Mouse (Mus musculus) cerebral cortex, adult 2 months (tissue): ENCODE data around the gene Aurkaip1.

Experiments
- WGBS: fragments of 180-500 bp; shearing (Covaris S2); methylation state at CpG from one replicate; pipeline ENCODE4 v1.1.7; 2018; 5-methylcytosine and 5-hydroxymethylcytosine counted together

Aurkaip1 gene

GRCm38 (mm10) chr4:155851951-155852411 lies 20.9 kb downstream of the Aurkaip1 start:
- WGBS: 55% methylated on average over 2 of the region's 2 CpGs

- 88% methylated on average over 9 of the region's 9 CpGs for WGBS
These were observed 22.3 kb downstream of the Aurkaip1 start for GRCm38 (mm10) chr4:155853421-155853820.

- 92% methylated on average over 12 of the region's 12 CpGs for WGBS
These were observed 23.9 kb downstream of the Aurkaip1 start for GRCm38 (mm10) chr4:155854991-155855390.

DNA sequence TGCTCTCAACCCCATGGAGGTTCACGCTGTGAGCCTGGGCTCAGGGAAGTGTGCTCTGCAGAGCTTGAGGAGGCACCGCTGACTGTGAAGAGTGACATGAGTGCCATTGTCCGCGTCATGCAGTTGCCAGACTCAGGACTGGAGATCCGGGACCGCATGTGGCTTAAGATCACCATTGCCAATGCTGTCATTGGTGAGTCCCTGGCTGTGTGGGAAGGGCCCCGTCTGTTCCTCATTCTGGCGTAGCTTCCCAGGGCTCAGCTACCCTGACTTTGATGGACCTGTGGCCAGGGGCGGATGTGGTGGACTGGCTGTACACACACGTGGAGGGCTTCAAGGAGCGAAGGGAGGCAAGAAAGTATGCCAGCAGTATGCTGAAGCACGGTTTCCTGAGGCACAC lies 25.0 kb downstream of the Aurkaip1 start:
- 81% methylated on average over 12 of the region's 12 CpGs for WGBS

GRCm38 (mm10) chr4:155856881-155857280 lies 25.8 kb downstream of the Aurkaip1 start:
- 56% methylated on average over 3 of the region's 3 CpGs for WGBS

DNA sequence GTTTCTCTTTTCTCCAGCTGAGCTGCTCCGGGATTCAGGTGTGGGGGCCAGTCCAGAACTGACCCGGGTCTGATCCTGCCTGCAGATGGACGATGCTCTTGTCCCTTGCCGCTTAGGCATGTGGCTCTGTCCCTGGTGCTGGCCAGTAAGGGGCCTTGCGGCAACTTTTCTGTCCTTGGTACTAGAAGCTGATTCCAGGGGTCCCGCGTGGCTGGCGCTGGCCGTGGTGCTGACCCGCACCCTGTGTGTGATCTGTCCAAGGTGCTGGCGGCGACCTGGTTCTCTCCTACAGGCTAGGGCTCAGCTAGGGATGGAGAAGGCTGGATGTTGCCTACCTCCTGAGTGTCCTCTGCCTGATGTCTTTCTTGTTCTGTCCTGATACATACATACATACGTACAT lies 28.2 kb downstream of the Aurkaip1 start:
- WGBS: 38% methylated on average over 13 of the region's 13 CpGs

- 86% methylated on average over 7 of the region's 7 CpGs for WGBS
These were observed 30.7 kb downstream of the Aurkaip1 start for GRCm38 (mm10) chr4:155861787-155862186.

DNA sequence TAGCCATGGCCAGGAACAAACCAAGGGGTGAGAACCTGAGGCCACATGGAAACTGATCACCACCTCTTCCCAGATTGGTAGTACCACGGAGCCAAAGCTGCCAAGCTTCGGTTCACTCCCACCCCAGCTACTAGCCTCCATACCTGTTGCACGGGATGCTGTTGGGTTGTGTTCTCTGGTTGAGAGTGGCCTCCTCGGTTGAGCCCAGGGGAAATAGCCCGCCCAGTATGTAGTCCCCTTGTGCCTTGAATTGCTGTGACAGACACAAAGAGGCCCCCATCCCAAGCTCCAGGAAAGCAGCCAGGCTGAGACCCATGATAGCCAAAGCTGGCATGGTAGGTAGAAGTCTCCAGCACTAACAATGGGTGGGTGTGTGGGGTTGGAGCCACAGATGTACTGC lies 31.9 kb downstream of the Aurkaip1 start, which contains the start of gene Tas1r3:
Gene Tas1r3 (minus strand): TSS at position 362 of the 400 bp plus-strand sequence.
- WGBS: 71% methylated on average over 5 of the region's 5 CpGs

- WGBS: 6% methylated on average over 22 of the region's 22 CpGs
These were observed 37.7 kb downstream of the Aurkaip1 start for GRCm38 (mm10) chr4:155868614-155869298.

GRCm38 (mm10) chr4:155869317-155870033 lies 38.4 kb downstream of the Aurkaip1 start, which contains the start of the genes Cptp and Ints11:
Cptp (minus strand) TSS chr4:155869440.
Ints11 (plus strand) TSS chr4:155869546.
- under 1% methylated on average over 63 of the region's 63 CpGs for WGBS

DNA sequence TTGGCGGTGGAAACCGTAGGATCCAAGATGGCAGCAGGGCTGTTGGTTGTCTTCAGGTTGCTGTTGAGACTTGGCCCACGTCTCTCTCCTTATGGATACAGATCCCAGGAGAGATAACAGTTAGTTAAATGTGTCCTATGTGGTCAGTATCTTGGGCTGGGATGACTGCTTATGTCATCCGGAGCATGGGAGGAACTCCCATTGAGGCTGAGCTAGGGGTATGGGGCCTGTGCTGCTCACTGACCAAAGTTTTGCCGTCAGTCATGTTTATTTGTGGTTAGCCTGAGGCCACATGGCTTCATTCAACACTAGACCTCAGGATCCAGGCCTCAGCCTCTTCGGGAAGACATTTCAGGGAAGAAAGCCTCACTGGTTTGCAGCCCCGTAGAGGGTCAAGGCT lies 40.3 kb downstream of the Aurkaip1 start:
- 94% methylated on average over 7 of the region's 7 CpGs for WGBS
